Mouse (Mus musculus): ENCODE results near the gene Olfr638. TPM values are rescaled to one million over a fixed set of nuclear protein-coding genes. Genes with fewer than 3 reads are reported as not detected.

The Olfr638 gene
- polyA plus RNA-seq, 1 experiment from 2014 or later = not detected

DNA sequence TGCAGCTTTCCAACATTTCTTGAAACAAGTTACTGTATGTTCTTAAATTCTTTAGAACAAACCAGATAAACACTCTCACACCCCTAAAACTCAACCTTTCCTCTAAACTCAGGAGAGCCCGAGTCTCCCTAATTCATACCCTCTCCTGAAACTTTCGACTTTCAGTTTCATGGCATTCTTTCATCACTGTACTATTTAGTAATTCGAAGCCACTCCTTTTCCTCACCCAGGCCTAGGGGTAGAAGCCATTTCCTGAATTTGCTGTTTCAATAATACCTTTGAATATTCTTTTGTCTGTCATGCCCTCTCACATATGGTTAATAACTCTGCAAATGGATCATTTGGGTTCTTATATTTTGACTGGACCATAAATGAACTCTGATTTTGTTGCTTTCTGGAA, 28.4 kb downstream of the Olfr638 start:
- Histone ChIP-seq H3K9ac (replicated peaks; ENCODE audit: low read depth, low read length) (no peak overlapping the region), H3K27ac (ENCODE audit: low read length) (no peak overlapping the region), H3K4me3 (ENCODE audit: low read depth, low read length) (no peak overlapping the region), H3K9me3 (ENCODE audit: control insufficient read depth, low read depth, low read length) (no peaks in the 10 kb centered on the region), H3K27me3 (ENCODE audit: control insufficient read depth, insufficient read depth, low read length) (no peaks in the 10 kb centered on the region), H3K4me1 (ENCODE audit: control insufficient read depth, insufficient read depth, low read length) (no peaks in the 10 kb centered on the region), H3K4me2 (replicated peaks; ENCODE audit: low read depth, low read length) (no peak overlapping the region), H3K36me3 (ENCODE audit: control insufficient read depth, insufficient read depth, low read length) (no peaks in the 10 kb centered on the region)
- ATAC-seq (ENCODE audit: insufficient number of reproducible peaks, insufficient read depth, low FRiP score, low read depth) = no peak
- 84% methylated on average over 3 of the region's 3 CpGs for WGBS

DNA sequence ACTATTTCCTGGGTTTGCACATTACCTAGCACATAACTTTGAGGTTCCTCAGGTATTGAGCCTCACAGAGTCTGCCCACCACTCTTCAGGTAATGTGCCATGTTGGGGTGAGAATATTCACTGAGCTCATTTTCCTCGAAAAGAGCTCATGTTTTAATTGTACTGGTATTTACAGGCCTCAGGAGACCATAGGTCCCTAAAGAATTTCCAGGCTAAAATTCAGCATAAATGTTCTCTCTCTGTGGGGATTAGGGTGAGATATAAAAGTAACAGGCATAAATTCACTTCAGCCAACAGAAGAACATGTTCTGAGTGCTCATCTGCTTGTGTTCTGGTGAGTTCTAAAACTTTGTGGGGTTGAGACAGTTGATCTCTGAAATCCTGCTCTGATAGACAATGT, 36.6 kb downstream of the Olfr638 start, which contains the start of gene Olfr641:
Gene Olfr641, plus strand, starts transcription at position 301 of the 400 bp plus-strand sequence.
- Histone ChIP-seq H3K27me3 (ENCODE audit: control insufficient read depth, insufficient read depth, low read length) (no peaks in the 10 kb centered on the region), H3K36me3 (ENCODE audit: control insufficient read depth, insufficient read depth, low read length) (no peaks in the 10 kb centered on the region), H3K9ac (replicated peaks; ENCODE audit: low read depth, low read length) (no peak within 1 kb of the TSS), H3K4me3 (ENCODE audit: low read depth, low read length) (no peak within 1 kb of the TSS), H3K4me1 (ENCODE audit: control insufficient read depth, insufficient read depth, low read length) (no peaks in the 10 kb centered on the region), H3K4me2 (replicated peaks; ENCODE audit: low read depth, low read length) (no peak within 1 kb of the TSS), H3K9me3 (ENCODE audit: control insufficient read depth, low read depth, low read length) (no peaks in the 10 kb centered on the region), H3K27ac (ENCODE audit: low read length) (no peak within 1 kb of the TSS)
- no peak for ATAC-seq (ENCODE audit: insufficient number of reproducible peaks, insufficient read depth, low FRiP score, low read depth)
- 63% methylated on average over 1 of the region's 1 CpGs for WGBS

DNA sequence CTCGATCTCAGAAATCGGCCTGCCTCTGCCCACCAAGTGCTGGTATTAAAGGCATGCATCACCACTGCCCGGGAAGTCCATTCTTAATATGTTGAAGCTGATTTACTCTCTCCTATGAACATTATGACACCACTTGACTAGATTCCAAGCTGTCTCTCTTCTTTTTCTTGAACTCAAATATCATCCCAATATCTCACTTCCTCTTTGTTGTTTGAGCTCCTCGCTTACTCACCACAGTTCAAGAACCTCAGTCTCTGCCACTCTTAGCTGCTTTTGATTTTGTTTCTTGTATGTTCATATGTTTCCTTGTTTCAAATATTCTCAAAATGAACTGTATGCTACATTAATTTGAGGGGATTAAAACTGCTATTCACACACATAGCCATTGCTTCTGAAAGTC, 52.2 kb downstream of the Olfr638 start:
- 94% methylated on average over 4 of the region's 4 CpGs for WGBS
- Histone ChIP-seq H3K4me3 (ENCODE audit: low read depth, low read length) (no peak overlapping the region), H3K36me3 (ENCODE audit: control insufficient read depth, insufficient read depth, low read length) (no peaks in the 10 kb centered on the region)

DNA sequence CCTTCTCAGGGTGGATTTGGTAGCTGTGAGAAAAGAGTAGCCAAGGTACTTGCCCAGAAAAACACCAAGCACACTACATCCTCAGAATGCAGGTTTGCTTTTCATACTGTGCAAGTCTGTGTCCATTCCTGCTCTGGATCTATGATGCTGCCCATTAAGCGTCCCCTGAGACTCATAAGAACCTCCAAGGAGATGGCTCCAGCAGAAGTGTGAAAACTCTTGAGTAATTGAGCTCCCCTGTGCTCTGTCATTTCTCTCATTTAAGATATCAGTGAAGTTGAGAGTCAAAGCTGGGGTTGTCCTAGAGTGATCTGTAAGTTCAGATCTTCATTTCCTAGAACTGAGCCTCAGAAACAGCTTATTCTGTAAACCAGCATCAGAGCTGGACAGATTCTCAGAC, 54.0 kb downstream of the Olfr638 start, which contains the start of gene Olfr642:
Gene Olfr642, minus strand, starts transcription at position 101 of the 400 bp plus-strand sequence.
- H3K9me3 ChIP-seq (ENCODE audit: control insufficient read depth, low read depth, low read length) = no peaks in the 10 kb centered on the region
- H3K36me3 ChIP-seq (ENCODE audit: control insufficient read depth, insufficient read depth, low read length) = no peaks in the 10 kb centered on the region
- WGBS = 74% methylated on average over 1 of the region's 1 CpGs
- H3K27ac ChIP-seq (ENCODE audit: low read length) = no peak within 1 kb of the TSS
- no peaks in the 10 kb centered on the region for H3K27me3 ChIP-seq (ENCODE audit: control insufficient read depth, insufficient read depth, low read length)
- H3K4me2 ChIP-seq (replicated peaks; ENCODE audit: low read depth, low read length) = no peak within 1 kb of the TSS
- H3K9ac ChIP-seq (replicated peaks; ENCODE audit: low read depth, low read length) = no peak within 1 kb of the TSS
- no peaks in the 10 kb centered on the region for H3K4me1 ChIP-seq (ENCODE audit: control insufficient read depth, insufficient read depth, low read length)
- ATAC-seq (ENCODE audit: insufficient number of reproducible peaks, insufficient read depth, low FRiP score, low read depth) = no peak
- no peak within 1 kb of the TSS for H3K4me3 ChIP-seq (ENCODE audit: low read depth, low read length)

More for the DNA sequence above, 52.2 kb downstream of the Olfr638 start:
- H3K9ac ChIP-seq (replicated peaks; ENCODE audit: low read depth, low read length) = no peak overlapping the region
- no peaks in the 10 kb centered on the region for H3K4me1 ChIP-seq (ENCODE audit: control insufficient read depth, insufficient read depth, low read length)
- no peak for ATAC-seq (ENCODE audit: insufficient number of reproducible peaks, insufficient read depth, low FRiP score, low read depth)
- H3K27me3 ChIP-seq (ENCODE audit: control insufficient read depth, insufficient read depth, low read length) = no peaks in the 10 kb centered on the region
- no peaks in the 10 kb centered on the region for H3K9me3 ChIP-seq (ENCODE audit: control insufficient read depth, low read depth, low read length)
- H3K27ac ChIP-seq (ENCODE audit: low read length) = no peak overlapping the region
- H3K4me2 ChIP-seq (replicated peaks; ENCODE audit: low read depth, low read length) = no peak overlapping the region

Other genes with a start within 250 kb of the Olfr638 start
- not detected in 2 replicates for gene Olfr630, start 241.4 kb upstream of the Olfr638 start, polyA plus RNA-seq (2014; fragmentation: Nextera tagmentation; extraction: Ambion mirVana)
- not detected in 2 replicates for gene Olfr69, start 227.2 kb upstream of the Olfr638 start, polyA plus RNA-seq (2014; fragmentation: Nextera tagmentation; extraction: Ambion mirVana)
- gene Olfr68, start 219.0 kb upstream of the Olfr638 start, polyA plus RNA-seq (2014; fragmentation: Nextera tagmentation; extraction: Ambion mirVana) = not detected in 2 replicates
- gene Olfr67, start 206.9 kb upstream of the Olfr638 start, polyA plus RNA-seq (2014; fragmentation: Nextera tagmentation; extraction: Ambion mirVana) = not detected in 2 replicates
- gene Hbb-bt, start 184.8 kb upstream of the Olfr638 start, polyA plus RNA-seq (2014; fragmentation: Nextera tagmentation; extraction: Ambion mirVana) = 1,564 and 1,619 TPM in 2 replicates
- 3,670 and 3,888 TPM in 2 replicates for gene Hbb-bs, start 170.7 kb upstream of the Olfr638 start, polyA plus RNA-seq (2014; fragmentation: Nextera tagmentation; extraction: Ambion mirVana)
- gene Hbb-bh2, start 158.2 kb upstream of the Olfr638 start, polyA plus RNA-seq (2014; fragmentation: Nextera tagmentation; extraction: Ambion mirVana) = not detected in 2 replicates
- 2.9 and 6.2 TPM in 2 replicates for gene Hbb-bh1, start 155.6 kb upstream of the Olfr638 start, polyA plus RNA-seq (2014; fragmentation: Nextera tagmentation; extraction: Ambion mirVana)
- gene Hbb-y, start 145.5 kb upstream of the Olfr638 start, polyA plus RNA-seq (2014; fragmentation: Nextera tagmentation; extraction: Ambion mirVana) = 616 and 882 TPM in 2 replicates
- not detected in 2 replicates for gene Olfr66, start 112.5 kb upstream of the Olfr638 start, polyA plus RNA-seq (2014; fragmentation: Nextera tagmentation; extraction: Ambion mirVana)
- gene Olfr64, start 104.3 kb upstream of the Olfr638 start, polyA plus RNA-seq (2014; fragmentation: Nextera tagmentation; extraction: Ambion mirVana) = not detected in 2 replicates
- not detected in 2 replicates for gene Olfr65, start 95.3 kb upstream of the Olfr638 start, polyA plus RNA-seq (2014; fragmentation: Nextera tagmentation; extraction: Ambion mirVana)
- gene Olfr631, start 69.9 kb upstream of the Olfr638 start, polyA plus RNA-seq (2014; fragmentation: Nextera tagmentation; extraction: Ambion mirVana) = not detected in 2 replicates
- not detected in 2 replicates for gene Olfr632, start 64.4 kb upstream of the Olfr638 start, polyA plus RNA-seq (2014; fragmentation: Nextera tagmentation; extraction: Ambion mirVana)
- gene Olfr633, start 54.3 kb upstream of the Olfr638 start, polyA plus RNA-seq (2014; fragmentation: Nextera tagmentation; extraction: Ambion mirVana) = not detected in 2 replicates
- gene Olfr635, start 27.6 kb upstream of the Olfr638 start, polyA plus RNA-seq (2014; fragmentation: Nextera tagmentation; extraction: Ambion mirVana) = not detected in 2 replicates
- 0.03 TPM in 1 of 2 replicates, not detected in the other for gene Olfr639, start 18.6 kb downstream of the Olfr638 start, polyA plus RNA-seq (2014; fragmentation: Nextera tagmentation; extraction: Ambion mirVana)
- not detected in 2 replicates for gene Olfr640, start 26.8 kb downstream of the Olfr638 start, polyA plus RNA-seq (2014; fragmentation: Nextera tagmentation; extraction: Ambion mirVana)
- gene Olfr641, start 36.7 kb downstream of the Olfr638 start, polyA plus RNA-seq (2014; fragmentation: Nextera tagmentation; extraction: Ambion mirVana) = not detected in 2 replicates
- gene Olfr642, start 53.9 kb downstream of the Olfr638 start, polyA plus RNA-seq (2014; fragmentation: Nextera tagmentation; extraction: Ambion mirVana) = not detected in 2 replicates
- gene 4930516K23Rik, start 62.7 kb downstream of the Olfr638 start, polyA plus RNA-seq (2014; fragmentation: Nextera tagmentation; extraction: Ambion mirVana) = not detected in 2 replicates
- not detected in 2 replicates for gene Olfr644, start 73.1 kb downstream of the Olfr638 start, polyA plus RNA-seq (2014; fragmentation: Nextera tagmentation; extraction: Ambion mirVana)
- gene Olfr645, start 86.7 kb downstream of the Olfr638 start, polyA plus RNA-seq (2014; fragmentation: Nextera tagmentation; extraction: Ambion mirVana) = not detected in 2 replicates
- not detected in 2 replicates for gene Olfr646, start 106.1 kb downstream of the Olfr638 start, polyA plus RNA-seq (2014; fragmentation: Nextera tagmentation; extraction: Ambion mirVana)
- gene Ubqln5, start 131.1 kb downstream of the Olfr638 start, polyA plus RNA-seq (2014; fragmentation: Nextera tagmentation; extraction: Ambion mirVana) = not detected in 2 replicates
- not detected in 2 replicates for gene Olfr643, start 138.7 kb downstream of the Olfr638 start, polyA plus RNA-seq (2014; fragmentation: Nextera tagmentation; extraction: Ambion mirVana)
- gene Ubqln3, start 144.5 kb downstream of the Olfr638 start, polyA plus RNA-seq (2014; fragmentation: Nextera tagmentation; extraction: Ambion mirVana) = not detected in 2 replicates
- gene Ubqlnl, start 151.8 kb downstream of the Olfr638 start, polyA plus RNA-seq (2014; fragmentation: Nextera tagmentation; extraction: Ambion mirVana) = not detected in 2 replicates
- not detected in 2 replicates for gene Olfm5, start 166.1 kb downstream of the Olfr638 start, polyA plus RNA-seq (2014; fragmentation: Nextera tagmentation; extraction: Ambion mirVana)
- 0.25 and 0.34 TPM in 2 replicates for gene Olfr648, start 184.6 kb downstream of the Olfr638 start, polyA plus RNA-seq (2014; fragmentation: Nextera tagmentation; extraction: Ambion mirVana)
- gene Olfr649, start 197.2 kb downstream of the Olfr638 start, polyA plus RNA-seq (2014; fragmentation: Nextera tagmentation; extraction: Ambion mirVana) = not detected in 2 replicates
- gene Trim6, start 220.0 kb downstream of the Olfr638 start, polyA plus RNA-seq (2014; fragmentation: Nextera tagmentation; extraction: Ambion mirVana) = 1.3 and 1.4 TPM in 2 replicates
- gene Trim34a, start 245.7 kb downstream of the Olfr638 start, polyA plus RNA-seq (2014; fragmentation: Nextera tagmentation; extraction: Ambion mirVana) = 1.8 and 1.9 TPM in 2 replicates

All from stomach, embryonic 14.5 days (tissue).